Mouse (Mus musculus) heart, embryonic 13.5 days (tissue): ENCODE measurements at regions not wholly inside any gene's neighbourhood (a gene's known extent, or its start where the extent isn't known, plus 50 kb on each side); places are given as distances from the start of the nearest gene placed in this dataset.
A peak's percentile ranks its signal among the peaks of the same experiment; 100 is the strongest.

Source experiments
- ATAC-seq: fragments of 200-750 bp; cut with Nextera tagmentation; 2 replicates; pipeline ENCODE4 v1.8.0; 2017; ENCODE audit warnings: moderate TSS enrichment; ENCODE audit not compliant: insufficient number of reproducible peaks, low FRiP score, low TSS enrichment; ENCODE audit errors: extremely low read depth
- H3K27ac ChIP-seq: fragments of 300-500 bp; sonication (generic); replicated peaks from 2 replicates; pipeline ENCODE4 v1.5.1; 2015; ENCODE audit warnings: moderate library complexity, mild to moderate bottlenecking, inconsistent platforms
- H3K27me3 ChIP-seq: fragments of 300-500 bp; sonication (generic); replicated peaks from 2 replicates; pipeline ENCODE4 v1.6.1; 2015; ENCODE audit warnings: mild to moderate bottlenecking, inconsistent platforms
- H3K36me3 ChIP-seq: fragments of 300-500 bp; sonication (generic); 2 replicates; pipeline ENCODE4 v1.6.1; 2015; ENCODE audit warnings: mild to moderate bottlenecking, inconsistent platforms
- H3K4me1 ChIP-seq: fragments of 300-500 bp; sonication (generic); 2 replicates; pipeline ENCODE4 v1.6.1; 2015; ENCODE audit warnings: inconsistent platforms
- H3K4me2 ChIP-seq: fragments of 300-500 bp; sonication (generic); 2 replicates; pipeline ENCODE4 v1.6.1; 2015; ENCODE audit warnings: inconsistent platforms, mild to moderate bottlenecking, moderate library complexity
- H3K4me3 ChIP-seq: fragments of 300-500 bp; sonication (generic); 2 replicates; pipeline ENCODE4 v1.5.1; 2015; ENCODE audit warnings: moderate library complexity, mild to moderate bottlenecking, inconsistent platforms
- H3K9ac ChIP-seq: fragments of 300-500 bp; sonication (generic); 2 replicates; pipeline ENCODE4 v1.6.1; 2015; ENCODE audit warnings: inconsistent platforms, mild to moderate bottlenecking, moderate library complexity
- H3K9me3 ChIP-seq: fragments of 300-500 bp; sonication (generic); 2 replicates; pipeline ENCODE4 v1.6.1; 2016; ENCODE audit warnings: inconsistent platforms
- WGBS: fragments of 180-500 bp; shearing (Covaris S2); methylation state at CpG from one replicate; pipeline ENCODE4 v1.1.7; 2015; ENCODE audit warnings: mixed read lengths; 5-methylcytosine and 5-hydroxymethylcytosine counted together

- H3K27me3 ChIP-seq: no peaks in the 10 kb centered on the region
- ATAC-seq: no peak
- no peak overlapping the region for H3K27ac ChIP-seq
- no peaks in the 10 kb centered on the region for H3K4me1 ChIP-seq
- no peak overlapping the region for H3K9ac ChIP-seq
- H3K4me3 ChIP-seq: no peak overlapping the region
- WGBS: 65% methylated on average over 7 of the region's 7 CpGs
- no peak overlapping the region for H3K4me2 ChIP-seq
- H3K9me3 ChIP-seq: no peaks in the 10 kb centered on the region
- H3K36me3 ChIP-seq: no peaks in the 10 kb centered on the region
These were observed 71.4 kb downstream of the Emp1 start for GRCm38 (mm10) chr6:135433753-135434152.

DNA sequence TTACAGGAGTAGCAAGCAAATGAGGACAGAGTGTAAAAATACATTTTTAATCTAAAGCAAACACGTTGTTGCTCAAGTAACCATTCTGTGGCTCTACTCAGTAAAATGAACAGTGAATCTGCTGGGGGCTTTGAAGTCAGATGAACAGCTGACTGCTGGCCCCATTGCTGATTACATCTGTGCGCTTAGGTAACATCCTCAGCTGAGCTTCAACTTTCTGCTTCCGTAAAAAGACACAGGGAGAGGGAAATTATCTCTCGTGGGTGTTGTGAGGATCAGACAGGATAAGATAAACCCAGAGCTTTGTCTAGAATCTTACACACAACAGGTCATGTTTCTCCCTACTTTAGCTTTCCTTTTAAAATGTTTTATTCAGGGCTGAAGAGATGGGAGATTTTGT lies 74.0 kb downstream of the Emp1 start:
- no peak overlapping the region for H3K4me3 ChIP-seq
- H3K9ac ChIP-seq: no peak overlapping the region
- no peaks in the 10 kb centered on the region for H3K4me1 ChIP-seq
- no peaks in the 10 kb centered on the region for H3K27me3 ChIP-seq
- WGBS: 59% methylated on average over 4 of the region's 4 CpGs
- no peaks in the 10 kb centered on the region; the same call in 1 of the 2 replicates for H3K9me3 ChIP-seq
- H3K36me3 ChIP-seq: no peaks in the 10 kb centered on the region
- ATAC-seq: no peak
- H3K27ac ChIP-seq: no peak overlapping the region
- no peak overlapping the region for H3K4me2 ChIP-seq

GRCm38 (mm10) chr6:135438271-135438670 lies 75.9 kb downstream of the Emp1 start:
- no peak for ATAC-seq
- 88% methylated on average over 3 of the region's 3 CpGs for WGBS
- Histone ChIP-seq H3K27ac (no peak overlapping the region), H3K9me3 (no peaks in the 10 kb centered on the region; the same call in 1 of the 2 replicates), H3K36me3 (no peaks in the 10 kb centered on the region), H3K4me3 (no peak overlapping the region), H3K27me3 (peaks cover 9% of the 10 kb centered on the region; the same call in 1 of the 2 replicates), H3K9ac (no peak overlapping the region), H3K4me2 (no peak overlapping the region), H3K4me1 (no peaks in the 10 kb centered on the region)

GRCm38 (mm10) chr6:135441126-135441871 lies 79.0 kb downstream of the Emp1 start:
- no peaks in the 10 kb centered on the region; the same call in 1 of the 2 replicates for H3K9me3 ChIP-seq
- no peak overlapping the region for H3K9ac ChIP-seq
- no peak overlapping the region for H3K4me3 ChIP-seq
- peaks cover 6% of the 10 kb centered on the region for H3K4me1 ChIP-seq
- H3K27me3 ChIP-seq: peaks cover 21% of the 10 kb centered on the region
- H3K36me3 ChIP-seq: no peaks in the 10 kb centered on the region
- no peak for ATAC-seq
- H3K27ac ChIP-seq: no peak overlapping the region
- no peak overlapping the region for H3K4me2 ChIP-seq
- 78% methylated on average over 11 of the region's 11 CpGs for WGBS

- Histone ChIP-seq H3K36me3 (no peaks in the 10 kb centered on the region), H3K27ac (no peak overlapping the region), H3K4me2 (peak overlapping the region; percentile 57), H3K27me3 (peaks cover 24% of the 10 kb centered on the region), H3K4me3 (peak overlapping the region; percentile 12; the same call in 1 of the 2 replicates), H3K4me1 (peaks cover 6% of the 10 kb centered on the region), H3K9ac (no peak overlapping the region), H3K9me3 (no peaks in the 10 kb centered on the region)
- 5% methylated on average over 11 of the region's 11 CpGs for WGBS
- 0 out of 2 replicates have a peak, but pooled peaks have one; percentile 42 for ATAC-seq
These were observed 82.3 kb downstream of the Emp1 start for GRCm38 (mm10) chr6:135444661-135445060.

DNA sequence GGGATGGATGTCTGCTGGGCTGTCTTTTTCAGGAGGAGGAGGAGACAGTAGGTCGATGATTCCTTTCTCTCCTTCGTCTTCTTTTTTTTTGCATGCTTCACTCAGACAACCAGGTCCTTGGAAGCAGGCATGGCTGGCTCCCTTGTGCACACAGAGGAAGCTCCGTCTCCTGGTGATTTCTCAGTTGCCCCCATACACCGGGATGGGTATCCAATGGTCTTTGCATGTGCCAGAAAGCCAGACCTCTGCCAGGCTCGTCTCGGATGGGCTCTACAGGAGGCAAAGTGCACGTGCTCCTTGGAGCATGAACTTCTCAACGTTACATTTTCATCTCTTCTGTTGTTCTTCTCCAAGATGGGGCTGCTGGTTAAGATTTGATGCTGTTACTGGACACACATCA lies 82.7 kb downstream of the Emp1 start:
- Histone ChIP-seq H3K27ac (no peak overlapping the region), H3K36me3 (no peaks in the 10 kb centered on the region), H3K9ac (no peak overlapping the region), H3K4me3 (peak overlapping the region; percentile 12; the same call in 1 of the 2 replicates), H3K4me2 (peak overlapping the region; percentile 57), H3K4me1 (peaks cover 6% of the 10 kb centered on the region), H3K27me3 (peaks cover 24% of the 10 kb centered on the region), H3K9me3 (no peaks in the 10 kb centered on the region)
- WGBS: 45% methylated on average over 8 of the region's 8 CpGs
- ATAC-seq: no peak

DNA sequence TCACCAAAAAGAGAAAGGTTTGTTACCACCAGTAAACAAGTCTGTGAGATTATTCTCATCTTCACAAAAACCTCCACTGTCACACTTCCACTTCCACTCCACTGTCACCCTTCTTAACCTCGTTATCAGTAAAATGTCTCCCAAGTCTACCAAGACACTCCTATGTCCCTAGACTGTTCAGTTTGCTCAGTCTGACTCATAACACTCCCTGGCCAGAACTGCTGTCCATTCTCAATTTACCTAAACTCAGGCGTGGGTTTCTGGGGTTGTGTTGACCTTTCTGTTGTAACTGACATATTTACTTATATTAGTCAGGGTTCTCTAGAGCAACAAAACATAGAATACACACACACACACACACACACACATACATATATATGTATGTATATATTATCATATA lies 85.5 kb downstream of the Emp1 start:
- H3K36me3 ChIP-seq: no peaks in the 10 kb centered on the region
- ATAC-seq: no peak
- no peak overlapping the region for H3K9ac ChIP-seq
- 64% methylated on average over 2 of the region's 2 CpGs for WGBS
- no peak overlapping the region for H3K4me3 ChIP-seq
- H3K4me1 ChIP-seq: peaks cover 6% of the 10 kb centered on the region
- no peak overlapping the region for H3K27ac ChIP-seq
- no peaks in the 10 kb centered on the region for H3K9me3 ChIP-seq
- no peak overlapping the region for H3K4me2 ChIP-seq
- H3K27me3 ChIP-seq: peaks cover 19% of the 10 kb centered on the region

DNA sequence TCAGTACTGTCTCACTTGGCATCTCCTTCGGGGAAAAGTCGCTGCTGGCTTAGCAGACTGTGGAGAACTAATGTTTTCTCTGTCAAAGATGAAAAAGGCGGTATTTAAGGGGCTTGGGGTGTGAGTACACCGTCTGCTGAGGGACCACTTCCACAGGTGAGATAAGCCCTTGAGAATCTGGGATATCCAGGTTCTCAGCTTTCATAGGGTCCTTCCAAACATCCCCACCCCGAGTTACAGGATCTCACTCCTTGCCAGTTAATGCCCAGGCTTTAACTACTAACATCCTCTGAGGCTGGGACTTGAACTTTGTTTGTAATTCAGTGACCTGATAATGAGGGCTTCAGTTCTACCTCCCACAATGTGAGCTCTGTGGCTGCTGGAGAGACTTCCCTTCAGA lies 86.9 kb downstream of the Emp1 start:
- no peak overlapping the region for H3K4me2 ChIP-seq
- ATAC-seq: no peak
- no peaks in the 10 kb centered on the region for H3K36me3 ChIP-seq
- peaks cover 8% of the 10 kb centered on the region; the same call in 1 of the 2 replicates for H3K27me3 ChIP-seq
- no peak overlapping the region for H3K27ac ChIP-seq
- H3K4me3 ChIP-seq: no peak overlapping the region
- H3K9ac ChIP-seq: no peak overlapping the region
- WGBS: 61% methylated on average over 5 of the region's 5 CpGs
- no peaks in the 10 kb centered on the region for H3K9me3 ChIP-seq
- peaks cover 6% of the 10 kb centered on the region for H3K4me1 ChIP-seq

GRCm38 (mm10) chr6:135450573-135450972 lies 88.2 kb downstream of the Emp1 start:
- no peak for ATAC-seq
- 66% methylated on average over 7 of the region's 7 CpGs for WGBS

DNA sequence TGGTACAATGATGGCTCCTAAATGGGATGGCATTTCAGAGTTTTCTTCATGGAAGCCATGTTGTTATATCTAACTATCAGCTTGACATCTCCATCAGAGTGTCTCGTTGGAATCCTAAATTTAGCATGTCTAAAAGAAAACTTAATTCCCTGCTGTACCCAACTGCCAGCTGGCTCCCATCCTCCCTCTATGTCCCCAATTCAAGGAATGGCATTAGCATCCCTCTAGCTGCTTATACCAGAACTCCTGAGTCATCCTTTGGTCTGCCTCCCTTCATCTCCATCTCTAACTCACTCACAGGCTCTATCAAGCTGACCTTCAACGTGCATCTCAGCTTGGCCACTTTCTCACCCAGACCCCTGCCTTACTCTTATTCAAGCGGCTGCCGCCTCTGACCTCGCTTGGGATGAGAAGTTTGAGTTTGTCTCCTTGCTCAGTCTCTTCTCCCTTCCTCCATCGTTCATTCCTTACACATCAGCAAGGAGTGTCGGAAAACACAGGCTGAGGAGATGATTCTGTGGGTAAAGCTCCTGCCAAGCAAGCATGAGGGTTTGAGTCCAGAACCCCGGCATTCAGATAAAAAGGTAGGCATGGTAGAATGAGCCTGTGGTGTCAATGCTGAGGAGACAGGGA lies 88.9 kb downstream of the Emp1 start:
- Histone ChIP-seq H3K27me3 (0 out of 2 replicates have a peak, but pooled peaks cover 3% of the 10 kb centered on the region), H3K9me3 (no peaks in the 10 kb centered on the region), H3K4me2 (no peak overlapping the region), H3K4me3 (no peak overlapping the region), H3K36me3 (no peaks in the 10 kb centered on the region), H3K4me1 (no peaks in the 10 kb centered on the region), H3K27ac (no peak overlapping the region), H3K9ac (no peak overlapping the region)
- WGBS: 78% methylated on average over 8 of the region's 8 CpGs
- ATAC-seq: no peak

More at GRCm38 (mm10) chr6:135450573-135450972, 88.2 kb downstream of the Emp1 start:
- Histone ChIP-seq H3K9ac (no peak overlapping the region), H3K27me3 (peaks cover 8% of the 10 kb centered on the region; the same call in 1 of the 2 replicates), H3K4me3 (no peak overlapping the region), H3K4me2 (no peak overlapping the region), H3K4me1 (no peaks in the 10 kb centered on the region), H3K9me3 (no peaks in the 10 kb centered on the region), H3K27ac (no peak overlapping the region), H3K36me3 (no peaks in the 10 kb centered on the region)

GRCm38 (mm10) chr6:135453041-135453440 lies 90.7 kb downstream of the Emp1 start:
- WGBS: 91% methylated on average over 3 of the region's 3 CpGs
- no peaks in the 10 kb centered on the region for H3K27me3 ChIP-seq
- ATAC-seq: no peak

More at GRCm38 (mm10) chr6:135453041-135453440, 90.7 kb downstream of the Emp1 start:
- Histone ChIP-seq H3K4me2 (no peak overlapping the region), H3K4me1 (no peaks in the 10 kb centered on the region), H3K4me3 (no peak overlapping the region), H3K36me3 (no peaks in the 10 kb centered on the region), H3K9me3 (peaks cover 6% of the 10 kb centered on the region; the same call in 1 of the 2 replicates), H3K27ac (no peak overlapping the region), H3K9ac (no peak overlapping the region)
